Mouse (Mus musculus) ovary, postnatal 36 days (tissue): ENCODE results near the gene Arl14ep.
"Not testable (repeated sequence)": the region's sequence is repeated elsewhere in the genome, so short reads cannot be mapped to it uniquely, and the experiment has no call there.

ENCODE experiments used
- DNase-seq: peaks from one replicate; pipeline ENCODE4 v3.0.0; 2022; ENCODE audit warnings: low spot score, mixed read lengths

The Arl14ep gene

DNA sequence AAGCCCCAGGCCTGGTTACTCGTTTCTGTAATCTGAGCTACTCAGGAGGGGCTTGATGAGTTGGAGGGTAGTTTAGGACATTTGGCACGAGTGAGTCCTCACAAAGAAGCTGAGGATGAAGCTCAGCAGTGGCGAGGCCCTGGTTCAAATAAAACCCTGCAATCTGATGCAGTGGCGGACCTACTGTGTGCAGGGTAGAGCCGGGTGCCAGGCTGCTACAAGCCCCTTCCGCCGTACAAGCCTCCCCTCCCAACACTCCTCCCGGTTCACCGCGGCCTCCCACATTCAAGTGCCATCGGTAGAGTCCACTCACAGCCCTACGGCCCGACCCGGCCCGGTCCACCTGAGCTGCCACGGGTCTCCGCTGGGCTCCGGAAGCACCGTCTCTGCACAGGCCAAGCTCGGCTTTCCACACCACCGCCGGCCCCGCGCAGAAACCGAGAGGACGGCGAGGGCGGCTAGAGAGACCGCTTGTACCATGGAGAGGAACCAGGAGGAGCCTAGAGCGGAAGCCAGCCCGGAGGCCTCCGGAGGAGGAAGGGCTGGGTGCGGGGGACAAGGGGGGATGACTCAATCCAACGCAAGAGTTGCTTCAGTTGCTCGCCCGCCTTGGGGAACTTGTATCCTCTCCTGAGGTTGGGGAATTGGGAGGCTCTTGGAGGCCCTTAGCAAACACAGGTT is at the start of gene Arl14ep:
Gene Arl14ep (minus strand): TSS at position 466 of the 681 bp plus-strand sequence.
- DNase-seq: peak; percentile 85

DNA sequence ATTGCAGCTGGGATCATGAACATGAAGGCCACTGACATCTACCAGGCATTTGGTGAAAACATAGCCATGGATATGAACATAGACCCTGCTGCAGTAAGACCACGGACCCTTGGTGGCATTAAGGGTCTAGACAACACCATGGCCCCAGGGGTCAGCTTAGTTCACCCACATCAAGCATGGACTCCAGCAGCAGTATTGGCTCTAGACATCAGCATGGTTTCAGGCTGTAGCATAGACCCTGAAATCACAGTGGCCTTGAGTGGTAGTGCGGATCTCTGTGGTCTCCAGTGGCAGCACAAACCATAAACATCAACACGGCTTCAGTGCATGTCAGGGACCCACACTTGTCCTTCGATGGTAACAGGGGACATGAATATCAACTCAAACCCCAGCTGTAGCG is 48.5 kb upstream of the Arl14ep start:
- no peak for DNase-seq

DNA sequence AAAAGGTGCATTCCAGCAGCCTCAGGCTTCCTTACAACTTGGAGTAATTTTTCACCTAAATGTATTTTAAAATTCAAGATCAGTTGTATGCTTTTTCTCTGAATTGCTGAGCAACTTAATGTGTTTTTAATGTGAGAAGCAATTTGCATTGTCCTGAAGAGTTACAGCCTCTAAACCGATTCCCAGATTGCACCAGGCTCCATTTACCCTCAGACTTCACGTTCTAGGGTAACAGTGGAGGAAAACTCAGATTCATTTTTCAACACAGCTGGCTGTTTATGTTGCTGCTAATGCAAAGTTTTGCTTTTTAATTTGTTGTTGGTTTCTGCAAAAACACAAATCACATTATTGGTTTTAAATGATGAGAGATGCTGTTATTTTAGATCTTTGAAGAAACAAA is 45.1 kb upstream of the Arl14ep start:
- no peak for DNase-seq

DNA sequence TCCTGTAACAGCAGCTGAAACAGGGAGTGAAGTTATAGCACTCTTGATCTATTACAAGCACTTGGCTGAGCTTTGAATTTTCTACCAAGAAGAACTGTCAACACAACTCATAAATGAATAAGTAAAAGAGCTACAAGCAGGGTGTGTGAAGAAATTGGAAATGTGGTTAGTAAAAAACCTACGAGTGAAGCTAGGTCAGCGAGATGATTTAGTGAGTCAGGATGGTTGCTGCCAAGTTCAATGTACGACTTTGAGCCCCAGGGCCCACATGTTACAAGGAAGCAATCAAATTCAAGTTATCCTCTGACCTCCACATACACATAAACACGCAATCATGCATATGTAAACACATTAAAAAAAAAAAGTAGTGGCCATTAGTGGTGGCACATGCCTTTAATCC is 38.9 kb upstream of the Arl14ep start:
- DNase-seq: no peak

DNA sequence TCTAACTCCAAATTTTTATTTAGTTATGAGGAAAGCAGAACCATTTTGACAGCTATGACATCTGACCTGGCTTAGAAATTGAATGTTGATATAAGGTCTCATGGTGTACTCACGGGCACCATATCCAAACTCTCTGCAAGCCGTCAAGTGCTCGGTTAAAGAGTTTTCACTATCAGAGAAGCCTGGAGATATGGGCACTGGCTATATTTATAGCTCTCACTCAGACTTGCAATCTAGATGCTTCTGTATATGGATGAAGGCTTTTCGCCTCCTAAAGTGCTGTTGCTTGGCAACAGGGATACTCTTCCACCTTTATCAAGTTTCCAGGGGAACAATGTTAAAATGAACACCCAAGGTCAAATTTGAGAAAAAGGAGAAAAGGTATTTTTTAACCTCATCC is 38.1 kb upstream of the Arl14ep start:
- DNase-seq: no peak

DNA sequence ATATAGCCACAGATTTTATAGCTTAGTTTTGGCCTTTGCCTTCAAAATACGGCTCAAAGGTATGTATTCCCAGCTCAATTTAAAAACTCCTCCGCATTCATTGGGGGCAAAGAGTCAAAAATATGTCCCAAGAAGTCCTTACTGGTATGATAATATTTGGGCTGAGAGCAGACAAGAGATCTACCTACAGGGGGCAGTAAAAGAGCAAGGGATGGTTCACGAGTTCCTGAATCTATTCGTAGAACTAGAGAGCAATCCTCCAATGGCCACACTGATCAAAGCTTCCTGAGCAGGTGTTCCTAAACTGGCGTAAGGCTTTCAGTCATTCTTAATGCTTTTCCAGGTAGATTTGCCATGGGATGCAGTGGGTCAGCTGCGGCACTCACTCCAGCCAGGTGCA is 35.9 kb upstream of the Arl14ep start:
- no peak for DNase-seq

DNA sequence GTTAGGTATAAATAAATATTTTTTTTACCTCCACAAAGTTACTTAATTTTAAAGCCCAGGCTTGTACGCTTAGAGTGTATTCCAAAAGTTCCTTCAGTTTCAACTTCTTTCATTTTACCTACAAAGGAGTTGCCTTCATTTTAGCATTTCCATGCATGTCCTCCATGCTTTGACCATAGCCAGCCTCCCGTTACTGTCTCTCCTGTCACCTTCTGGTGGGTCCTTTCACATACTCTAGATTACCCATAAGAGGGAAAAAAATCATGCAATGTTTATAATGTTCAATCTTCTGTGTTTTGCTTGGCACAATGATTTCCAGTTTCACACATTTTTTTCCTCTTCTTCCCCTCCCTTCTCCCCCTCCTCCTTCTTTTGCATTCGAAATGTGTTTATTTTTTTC is 32.2 kb upstream of the Arl14ep start:
- no peak for DNase-seq

DNA sequence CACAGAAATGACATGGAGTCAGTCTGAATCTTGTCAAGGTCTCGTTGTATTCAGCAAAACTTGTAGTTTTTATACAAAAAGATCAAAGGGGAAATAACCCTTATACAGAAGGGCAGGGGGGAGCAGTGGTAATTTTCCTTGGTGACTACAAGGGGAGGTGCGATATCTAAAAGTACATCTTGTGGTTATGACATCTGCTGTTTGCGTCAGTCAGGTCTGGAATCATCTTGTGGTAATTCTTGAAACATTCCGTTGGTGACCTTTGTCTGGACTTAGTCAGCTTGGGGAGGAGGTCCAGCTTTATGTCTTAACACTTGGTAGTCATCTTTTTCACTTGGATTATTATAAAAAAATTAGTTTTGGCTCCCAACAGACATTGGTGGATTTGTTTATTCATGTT is 31.7 kb upstream of the Arl14ep start:
- DNase-seq: not testable (repeated sequence)

DNA sequence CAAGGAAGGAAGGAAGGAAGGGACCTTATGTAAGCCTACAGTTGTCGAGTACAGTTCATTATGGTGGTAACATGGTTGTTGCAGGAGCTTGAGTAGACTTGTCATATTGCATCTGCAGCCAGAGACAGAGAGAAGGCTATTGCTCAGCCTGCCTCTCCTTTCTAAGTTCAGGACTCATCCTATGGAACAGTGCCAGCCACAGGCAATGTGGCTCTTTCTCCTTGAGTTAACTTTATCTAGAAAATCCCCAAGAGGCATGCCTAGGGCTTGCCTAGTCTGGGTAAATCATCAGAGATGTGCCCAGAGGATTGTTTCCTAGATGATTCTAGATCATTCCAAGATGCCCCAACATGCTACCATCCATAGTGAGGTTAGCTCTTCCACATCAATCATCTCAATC is 17.0 kb upstream of the Arl14ep start:
- no peak for DNase-seq

DNA sequence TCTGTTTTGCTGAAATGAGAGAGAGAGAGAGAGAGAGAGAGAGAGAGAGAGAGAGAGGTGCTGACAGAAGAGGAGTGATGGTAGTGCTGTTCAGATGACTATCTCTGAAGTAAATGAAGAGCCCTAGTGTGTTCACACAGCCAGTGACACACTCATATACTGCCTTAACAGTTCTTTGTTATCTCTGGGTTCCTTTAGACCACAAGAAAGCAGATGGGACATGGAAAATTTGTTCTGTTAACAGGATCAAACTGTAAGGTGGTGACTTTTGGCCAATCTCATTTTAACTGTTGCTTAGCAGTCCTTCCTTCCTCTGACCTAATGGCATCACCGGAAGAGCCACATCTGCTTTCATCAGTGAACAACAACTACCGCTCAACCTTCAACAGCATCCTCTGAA is 10.7 kb upstream of the Arl14ep start:
- no peak for DNase-seq

DNA sequence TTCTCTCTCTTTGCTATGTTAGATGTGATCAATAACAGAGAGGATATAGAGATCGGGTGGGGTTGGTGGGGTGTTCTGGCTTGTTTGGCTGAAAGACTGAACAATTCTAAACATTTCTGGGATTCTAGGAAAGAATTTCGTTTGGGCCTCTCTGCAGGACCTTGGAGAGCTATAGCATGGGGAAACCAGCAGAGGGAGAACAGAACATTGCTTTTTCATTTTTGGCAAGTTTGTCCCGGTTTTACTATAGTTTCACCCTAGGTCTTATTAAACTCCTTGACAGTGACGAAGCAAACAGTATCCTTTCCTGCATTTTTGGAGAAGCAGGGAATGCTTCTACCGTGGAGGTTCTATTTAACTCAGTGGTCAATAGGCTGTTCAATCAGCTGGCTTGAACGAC is 8.3 kb upstream of the Arl14ep start:
- DNase-seq: no peak

DNA sequence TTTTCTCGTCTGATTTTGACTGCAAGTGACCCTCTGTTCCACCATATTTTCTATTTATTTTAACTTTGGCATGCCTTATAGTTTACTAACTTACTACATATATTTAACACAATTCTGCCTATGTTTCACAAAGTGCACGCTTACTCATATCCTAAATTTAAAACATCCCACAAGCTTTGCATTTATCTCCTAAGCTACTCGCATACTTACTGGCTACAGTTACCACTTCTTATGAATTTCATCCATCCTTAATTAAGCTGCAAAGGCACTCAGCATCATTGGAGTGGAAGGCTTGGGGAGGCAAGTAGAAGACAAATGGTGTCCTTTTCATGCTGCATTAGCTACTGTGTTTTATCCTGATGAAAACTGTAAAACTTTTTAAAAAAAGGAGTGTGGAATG is 2.2 kb upstream of the Arl14ep start:
- no peak for DNase-seq

DNA sequence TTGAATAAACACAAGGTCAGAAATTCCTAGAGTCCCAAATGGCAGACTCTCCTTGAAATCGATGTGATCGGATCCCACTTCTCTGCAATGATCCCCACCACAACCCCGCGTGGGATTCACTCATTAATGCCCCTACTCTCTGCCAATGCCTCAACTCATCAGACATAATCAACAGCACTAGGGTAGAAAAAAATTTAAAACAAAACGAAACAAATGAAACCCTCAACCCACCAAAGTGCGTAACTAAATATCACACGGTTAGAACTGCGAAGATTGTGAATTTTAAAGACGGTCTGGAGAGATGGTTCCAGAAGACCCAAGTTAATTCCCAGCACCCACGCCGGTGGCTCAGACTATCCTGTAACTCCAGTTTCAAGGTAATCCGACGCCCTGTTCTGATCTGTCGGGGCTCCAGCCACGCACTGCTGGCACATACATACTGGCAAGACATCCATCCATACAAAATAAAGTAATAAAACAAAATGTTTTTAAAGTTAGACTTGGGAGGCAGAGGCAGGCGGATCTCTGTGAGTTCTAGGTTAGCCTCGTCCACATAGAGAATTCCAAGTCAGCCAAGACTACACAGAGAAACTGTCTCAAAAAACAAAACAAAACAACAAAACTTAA is 779 bp downstream of the Arl14ep start:
- no peak for DNase-seq

DNA sequence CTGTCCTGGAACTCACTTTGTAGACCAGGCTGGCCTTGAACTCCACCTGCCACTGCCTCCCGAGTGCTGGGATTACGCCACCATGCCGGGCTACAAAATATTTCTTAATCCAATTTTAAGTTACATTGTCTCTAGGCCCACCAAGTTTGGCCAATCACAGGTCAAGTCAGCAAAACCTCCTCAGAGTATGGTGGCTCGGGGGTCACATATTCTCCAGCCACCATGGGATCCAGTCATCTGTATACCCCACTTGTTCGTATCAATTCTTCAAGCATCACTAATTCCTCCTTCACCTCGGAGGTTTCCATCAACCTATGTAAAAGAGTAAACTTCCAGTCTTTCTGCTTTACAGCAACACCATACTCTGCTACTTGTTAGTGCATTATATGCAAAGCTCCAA is 1.4 kb downstream of the Arl14ep start:
- DNase-seq: no peak

DNA sequence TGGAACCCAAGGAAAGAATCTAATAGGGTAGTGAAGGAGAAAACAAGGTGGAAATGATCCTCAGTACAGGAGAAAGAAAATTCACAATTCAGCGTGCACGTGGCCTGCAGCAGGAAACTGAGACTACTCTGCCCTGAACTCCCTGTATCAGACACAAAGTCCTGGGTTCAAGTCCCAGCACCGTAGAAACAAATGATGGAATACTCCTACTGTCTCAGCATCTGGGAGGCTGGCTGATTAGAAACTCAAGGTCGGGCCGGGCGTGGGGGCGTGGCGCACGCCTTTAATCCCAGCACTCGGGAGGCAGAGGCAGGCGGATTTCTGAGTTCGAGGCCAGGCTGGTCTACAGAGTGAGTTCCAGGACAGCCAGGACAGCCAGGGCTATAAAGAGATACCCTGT is 3.3 kb downstream of the Arl14ep start:
- DNase-seq: no peak

DNA sequence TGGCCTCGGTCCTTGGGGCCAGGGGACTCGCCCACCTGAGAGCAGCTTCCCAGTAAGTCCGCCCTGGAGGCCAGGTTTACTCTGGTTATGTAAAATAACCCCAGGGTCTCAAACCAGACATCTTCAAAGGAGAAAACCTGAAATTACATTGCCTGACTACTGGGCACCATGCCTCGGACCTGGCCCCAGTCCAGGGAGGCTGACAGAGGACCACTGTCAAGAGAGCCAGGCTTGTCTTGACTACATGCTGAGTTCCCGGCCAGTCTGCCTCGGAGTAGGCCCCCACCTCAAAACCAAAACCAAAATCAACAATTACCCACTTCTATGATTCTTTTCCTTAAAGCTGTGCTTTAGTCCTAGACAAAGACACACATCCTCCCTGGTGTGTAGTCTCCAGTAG is 5.9 kb downstream of the Arl14ep start:
- no peak for DNase-seq

DNA sequence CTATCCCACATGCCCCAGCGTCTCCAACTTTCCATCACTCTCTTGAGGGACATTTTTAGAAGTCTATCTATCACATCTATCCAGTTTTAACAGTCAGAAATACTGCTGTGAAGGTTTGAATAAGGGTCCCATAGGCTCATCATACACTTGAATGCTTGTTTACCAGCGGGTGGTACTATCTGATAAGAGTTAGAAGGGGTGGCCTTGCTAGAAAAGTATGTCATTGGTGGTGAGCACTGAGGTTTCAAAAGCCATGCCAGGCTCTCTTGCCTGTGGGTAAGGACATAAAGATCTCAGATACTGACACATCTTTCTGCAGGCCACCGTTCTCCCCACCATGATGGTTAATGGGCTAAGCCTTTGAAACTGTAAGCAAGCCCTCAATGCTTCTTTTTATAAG is 10.7 kb downstream of the Arl14ep start:
- no peak for DNase-seq

DNA sequence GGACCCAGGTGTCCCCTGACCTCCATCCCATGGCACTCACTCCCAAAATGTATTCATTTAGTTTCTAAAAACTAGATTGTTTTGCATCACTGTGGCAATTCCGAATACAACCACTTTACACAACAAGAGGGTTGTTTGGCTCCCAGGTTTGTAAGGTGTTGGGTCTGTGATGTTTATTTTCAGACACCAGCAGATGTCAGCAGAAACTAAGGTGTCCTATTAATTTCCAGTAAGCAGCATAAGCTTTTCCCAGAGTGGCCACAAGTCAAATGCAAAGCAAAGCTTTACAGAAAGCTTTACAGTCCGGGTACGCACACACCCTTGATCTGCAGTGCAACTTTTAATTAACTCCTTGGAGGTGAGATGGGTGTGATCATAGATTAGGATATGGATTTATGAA is 12.6 kb downstream of the Arl14ep start:
- DNase-seq: no peak

DNA sequence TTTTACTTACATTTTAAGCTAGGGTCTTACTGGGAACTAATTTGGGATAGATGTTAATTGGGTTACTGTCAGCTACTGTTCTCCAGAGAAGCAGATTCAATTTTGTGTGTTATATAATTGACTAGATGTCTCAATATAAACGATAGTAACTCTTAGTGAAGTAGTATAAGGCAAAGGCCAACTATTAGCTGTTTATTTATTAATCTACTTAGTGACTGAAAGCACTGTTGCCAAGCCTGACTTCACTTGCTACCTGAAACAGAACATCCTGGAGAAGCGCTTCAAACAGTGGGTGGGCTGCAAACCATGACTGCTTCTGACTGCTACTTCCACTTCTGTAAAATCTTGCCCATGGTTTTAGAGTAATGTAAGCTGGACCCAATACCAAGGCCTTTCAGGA is 13.2 kb downstream of the Arl14ep start:
- no peak for DNase-seq

DNA sequence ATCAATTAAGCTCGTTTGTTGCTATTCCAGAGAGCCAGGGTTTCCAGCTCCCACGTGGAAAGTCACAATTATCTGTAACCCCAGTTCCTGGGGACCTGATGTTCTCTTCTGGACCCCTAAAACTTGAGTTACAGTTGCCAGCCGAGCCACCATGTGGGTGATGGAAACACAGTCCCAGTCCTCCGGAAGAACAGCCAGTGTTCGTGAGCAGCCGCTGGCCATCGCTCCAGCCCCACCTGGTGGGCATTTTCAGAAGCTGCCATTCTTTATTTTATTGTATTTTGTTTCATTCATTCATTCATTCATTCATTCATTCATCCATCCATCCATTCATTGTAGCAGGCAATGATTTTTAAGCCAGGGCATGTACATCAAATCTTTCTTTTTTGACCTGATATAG is 14.0 kb downstream of the Arl14ep start:
- DNase-seq: no peak

DNA sequence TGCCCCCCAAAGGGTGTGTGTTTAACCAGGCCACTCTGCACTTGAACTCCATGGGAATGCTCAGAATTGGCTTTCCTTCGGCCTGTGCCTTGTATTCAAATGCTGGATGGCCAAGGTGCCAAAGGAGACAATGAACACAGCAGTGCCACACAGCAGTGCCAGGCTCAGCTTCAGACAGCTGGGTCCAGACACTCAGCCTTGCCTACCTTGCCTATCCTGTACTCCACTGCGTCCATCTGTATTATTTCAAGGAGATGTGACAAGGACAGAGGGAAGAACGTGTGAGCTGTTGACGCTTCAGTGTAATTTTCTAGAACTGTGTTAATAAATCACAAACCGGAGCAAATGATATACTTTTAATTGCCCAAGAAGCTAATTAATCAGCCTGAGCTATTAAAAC is 14.8 kb downstream of the Arl14ep start:
- DNase-seq: no peak

DNA sequence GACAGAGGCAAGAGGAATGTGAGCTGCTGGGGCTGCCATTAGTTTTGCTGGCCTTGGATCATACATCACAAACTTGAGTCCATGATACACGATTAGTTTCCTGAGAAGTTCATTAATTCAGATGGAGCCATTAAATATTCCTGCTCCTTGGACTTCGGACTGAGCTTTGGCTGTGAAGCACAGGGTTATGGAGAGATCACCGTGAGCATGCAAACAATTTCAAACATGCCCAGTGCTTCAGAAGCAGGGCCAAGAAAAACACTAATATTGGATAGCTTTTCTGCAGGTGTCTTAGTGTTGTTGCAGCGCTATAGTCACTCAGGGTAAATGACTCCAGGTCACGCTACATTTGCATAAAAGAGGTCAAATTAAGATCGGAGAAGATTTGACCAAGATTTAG is 15.3 kb downstream of the Arl14ep start:
- no peak for DNase-seq

DNA sequence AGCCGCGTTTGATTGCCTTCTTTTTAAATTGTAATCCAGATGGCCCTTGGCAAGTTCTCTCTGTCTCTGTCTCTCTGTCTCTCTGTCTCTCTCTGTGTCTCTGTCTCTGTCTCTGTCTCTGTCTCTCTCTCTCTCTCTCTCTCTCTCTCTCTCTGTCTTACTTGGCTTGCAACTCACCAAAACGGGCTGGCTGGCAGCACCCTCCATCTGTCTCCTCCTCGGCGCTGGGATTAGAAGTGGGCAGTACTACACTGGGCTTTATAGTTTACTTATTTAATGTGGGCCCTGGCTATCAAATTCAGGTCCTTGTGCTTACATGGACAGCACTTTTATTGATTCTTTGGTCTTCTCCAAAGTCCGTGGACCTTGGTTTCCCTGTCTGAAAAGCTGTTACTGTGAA is 18.1 kb downstream of the Arl14ep start:
- no peak for DNase-seq

DNA sequence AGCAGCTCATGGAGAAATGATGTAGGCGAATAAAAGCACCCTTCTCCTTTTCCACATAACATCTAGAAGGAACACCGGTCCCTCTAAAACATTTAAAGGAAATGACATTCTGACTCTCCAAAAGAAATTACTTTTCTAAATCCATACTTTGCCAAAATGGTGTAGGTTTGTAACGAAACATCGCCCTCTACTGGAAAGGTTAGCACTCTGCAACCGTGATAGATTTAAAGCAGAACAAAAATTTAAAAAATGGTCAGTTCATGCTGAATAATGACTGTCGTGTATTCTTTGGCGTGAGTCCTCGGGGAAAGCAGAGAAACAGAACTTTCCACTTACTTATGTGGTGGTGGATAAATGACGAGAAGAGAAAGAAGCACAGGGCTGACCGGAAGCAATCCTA is 18.6 kb downstream of the Arl14ep start:
- no peak for DNase-seq
